In the genomic region with DNA sequence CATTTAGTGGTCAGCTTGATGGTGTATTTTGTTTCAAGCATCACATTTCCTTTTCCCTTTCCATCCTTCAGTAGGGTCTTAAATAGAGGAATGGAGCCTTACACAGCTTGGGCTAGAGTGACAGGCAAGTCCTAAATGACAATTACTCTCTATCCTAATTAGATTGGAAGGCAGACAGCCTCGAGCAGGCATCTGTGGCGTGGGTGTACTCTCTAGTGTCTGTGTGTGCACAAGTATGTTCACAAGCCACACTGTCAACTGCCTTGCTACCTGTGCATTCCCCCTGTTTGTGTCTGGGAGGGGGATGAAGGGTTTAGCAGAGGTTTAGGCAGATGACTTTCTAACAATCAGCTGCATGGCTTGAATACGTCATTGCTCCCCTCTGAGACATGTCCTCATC, we compare ENCODE assay signal across 28 mouse cellular contexts. TPM values are rescaled to one million over a fixed set of nuclear protein-coding genes. Genes with fewer than 3 reads are reported as not detected.
DNase-seq lines count a peak whose midpoint lies in the region; ATAC-seq lines count a peak whose summit lies in the region.
"Had no signal": no experiment of that assay in that cellular context is flagged by ENCODE, and none has a peak within 500 bp of the region (broad histone marks: within the 10 kb centered on the region; RNA-seq: fewer than 3 reads in every experiment).

No protein-coding gene starts in this region.

- no peak for DNase-seq in embryonic facial prominence, embryonic 10.5 days (ENCODE audit: low spot score)
- DNase-seq in layer of hippocampus, adult 11-12 months (ENCODE audit: low spot score) = peak; percentile 70
- no peak for DNase-seq in layer of hippocampus, postnatal 10 days (ENCODE audit: low spot score in 2 of 2)
- DNase-seq in layer of hippocampus, adult 8-10 months (ENCODE audit: low spot score in 2 of 2) = peak; percentile 64 to 66
- DNase-seq in layer of hippocampus, postnatal 36 days = peak; percentile 62 to 64
- no peak for DNase-seq in B cell, adult 2 months
- DNase-seq: adrenal gland, adult 8-10 months; adrenal gland, postnatal 25 days; cerebellum, adult 18-20 months; cerebellum, adult 9-10 months; cerebellum, postnatal 14 days; gastrocnemius, postnatal 25 days; heart, adult 2 months; heart, postnatal 36 days had no signal

- 33% methylated on average over 3 of the region's 3 CpGs for WGBS in embryonic facial prominence, embryonic 15.5 days
- 51% methylated on average over 3 of the region's 3 CpGs for WGBS in embryonic facial prominence, embryonic 10.5 days
- WGBS in forebrain, embryonic 13.5 days = 42% methylated on average over 3 of the region's 3 CpGs

- no peak overlapping the region for H3K27ac ChIP-seq in embryonic facial prominence, embryonic 15.5 days (replicated peaks)
- H3K27ac ChIP-seq in embryonic facial prominence, embryonic 10.5 days (replicated peaks) = no peak overlapping the region
- no peak overlapping the region for H3K27ac ChIP-seq in forebrain, embryonic 13.5 days
- H3K27ac ChIP-seq: embryonic facial prominence, embryonic 12.5 days; forebrain, embryonic 12.5 days; heart, adult 2 months; hindbrain, embryonic 10.5 days; hindbrain, embryonic 13.5 days; intestine, embryonic 15.5 days had no signal

- no peaks in the 10 kb centered on the region for H3K4me1 ChIP-seq in embryonic facial prominence, embryonic 15.5 days
- peaks cover 17% of the 10 kb centered on the region for H3K4me1 ChIP-seq in embryonic facial prominence, embryonic 10.5 days
- no peaks in the 10 kb centered on the region for H3K4me1 ChIP-seq in forebrain, embryonic 13.5 days
- H3K4me1 ChIP-seq: forebrain, embryonic 12.5 days; hindbrain, embryonic 10.5 days; hindbrain, embryonic 13.5 days; intestine, embryonic 15.5 days had no signal

- ATAC-seq in embryonic facial prominence, embryonic 15.5 days (ENCODE audit: insufficient number of reproducible peaks, low FRiP score, low TSS enrichment, low read depth) = peak; percentile 43; the same call in 1 of the 2 replicates
- ATAC-seq in forebrain, embryonic 13.5 days = no peak
- ATAC-seq: forebrain, embryonic 16.5 days; hindbrain, embryonic 16.5 days; intestine, embryonic 15.5 days; Patski had no signal

- H3K4me3 ChIP-seq in embryonic facial prominence, embryonic 15.5 days (replicated peaks) = no peak overlapping the region
- H3K4me3 ChIP-seq in embryonic facial prominence, embryonic 10.5 days = no peak overlapping the region
- H3K4me3 ChIP-seq in forebrain, embryonic 13.5 days = no peak overlapping the region
- H3K4me3 ChIP-seq: embryonic facial prominence, embryonic 12.5 days; erythroblast, embryonic 14.5 days; forebrain, embryonic 12.5 days; heart, adult 2 months; hindbrain, embryonic 10.5 days; hindbrain, embryonic 13.5 days; intestine, embryonic 15.5 days had no signal

- H3K4me2 ChIP-seq in embryonic facial prominence, embryonic 15.5 days (replicated peaks) = no peak overlapping the region
- H3K4me2 ChIP-seq in forebrain, embryonic 13.5 days = no peak overlapping the region
- H3K4me2 ChIP-seq: embryonic facial prominence, embryonic 12.5 days; forebrain, embryonic 12.5 days; heart, embryonic 11.5 days; hindbrain, embryonic 13.5 days; intestine, embryonic 15.5 days had no signal

- H3K9me3 ChIP-seq in embryonic facial prominence, embryonic 15.5 days (replicated peaks) = no peaks in the 10 kb centered on the region
- H3K9me3 ChIP-seq in embryonic facial prominence, embryonic 10.5 days = no peaks in the 10 kb centered on the region
- no peaks in the 10 kb centered on the region for H3K9me3 ChIP-seq in forebrain, embryonic 13.5 days (replicated peaks)
- H3K9me3 ChIP-seq: embryonic facial prominence, embryonic 12.5 days; forebrain, embryonic 12.5 days; hindbrain, embryonic 10.5 days; hindbrain, embryonic 13.5 days; intestine, embryonic 15.5 days had no signal

- no peak overlapping the region for H3K9ac ChIP-seq in embryonic facial prominence, embryonic 15.5 days
- no peak overlapping the region for H3K9ac ChIP-seq in forebrain, embryonic 13.5 days
- H3K9ac ChIP-seq: embryonic facial prominence, embryonic 12.5 days; forebrain, embryonic 12.5 days; hindbrain, embryonic 13.5 days; intestine, embryonic 15.5 days had no signal

- no peaks in the 10 kb centered on the region for H3K36me3 ChIP-seq in embryonic facial prominence, embryonic 15.5 days
- no peaks in the 10 kb centered on the region for H3K36me3 ChIP-seq in embryonic facial prominence, embryonic 10.5 days (replicated peaks)
- no peaks in the 10 kb centered on the region for H3K36me3 ChIP-seq in forebrain, embryonic 13.5 days (ENCODE audit: poor library complexity, severe bottlenecking)
- H3K36me3 ChIP-seq: embryonic facial prominence, embryonic 12.5 days; forebrain, embryonic 12.5 days; G1E; hindbrain, embryonic 10.5 days; hindbrain, embryonic 13.5 days; intestine, embryonic 15.5 days had no signal

- peaks cover 22% of the 10 kb centered on the region for H3K27me3 ChIP-seq in embryonic facial prominence, embryonic 15.5 days
- peaks cover 28% of the 10 kb centered on the region for H3K27me3 ChIP-seq in embryonic facial prominence, embryonic 10.5 days (replicated peaks; ENCODE audit: low read depth, poor library complexity, severe bottlenecking)
- no peaks in the 10 kb centered on the region for H3K27me3 ChIP-seq in forebrain, embryonic 13.5 days
- H3K27me3 ChIP-seq: forebrain, embryonic 12.5 days; intestine, embryonic 15.5 days; Patski had no signal

RNA-seq across cellular contexts. Expression of a gene that starts 6.7 kb away (rescaled TPM):
- polyA plus RNA-seq in embryonic facial prominence, embryonic 15.5 days (2015; fragmentation: Nextera tagmentation; extraction: Ambion mirVana) = 2.2 and 2.7 TPM in 2 replicates
- polyA plus RNA-seq in embryonic facial prominence, embryonic 10.5 days (2016; fragmentation: Nextera tagmentation; extraction: Ambion mirVana) = 0.80 and 0.81 TPM in 2 replicates
- 1 to 10 TPM; 1.3 to 1.5 TPM for total RNA-seq in layer of hippocampus, postnatal 10 days (2021)
- 1 to 10 TPM; 1.8 to 2.1 (median 2.1) TPM for total RNA-seq in layer of hippocampus, adult 8-10 months (2022)
- 1 to 10 TPM; 1.0 to 1.8 TPM for total RNA-seq in layer of hippocampus, postnatal 36 days (2021)
- 0.27 and 0.39 TPM in 2 replicates for polyA plus RNA-seq in forebrain, embryonic 13.5 days (2015; fragmentation: Nextera tagmentation; extraction: Ambion mirVana)
- total RNA-seq: CH12.LX had no signal
- polyA plus RNA-seq: erythroblast, embryonic 14.5 days; G1E had no signal

Comparison
In these comparisons a context has a peak if more than half of its experiments do, and no peak if none do; other contexts are left out.
1. DNase-seq: peak in layer of hippocampus, adult 11-12 months (single experiment), layer of hippocampus, adult 8-10 months (2 of 2) and layer of hippocampus, postnatal 36 days (2 of 2); none in embryonic facial prominence, embryonic 10.5 days (single experiment), layer of hippocampus, postnatal 10 days (0 of 2) and B cell, adult 2 months (0 of 2).